Mouse (Mus musculus) hindbrain, embryonic 16.5 days (tissue): Measurements from ENCODE around the gene Pbp2. TPM values are rescaled to one million over a fixed set of nuclear protein-coding genes. Genes with fewer than 3 reads are reported as not detected.

ENCODE experiments used
- ATAC-seq: fragments of 200-750 bp; cut with Nextera tagmentation; 2 replicates; pipeline ENCODE4 v1.8.0; 2017; ENCODE audit warnings: moderate TSS enrichment, moderate library complexity
- H3K27ac ChIP-seq: fragments of 300-500 bp; sonication (generic); 2 replicates; pipeline ENCODE4 v1.5.1; 2014; ENCODE audit warnings: low read depth, mild to moderate bottlenecking, control low read depth, low read length, moderate library complexity
- H3K27me3 ChIP-seq: fragments of 300-500 bp; sonication (generic); replicated peaks from 2 replicates; pipeline ENCODE4 v1.6.1; 2014; ENCODE audit warnings: low read length; ENCODE audit not compliant: control insufficient read depth, insufficient read depth
- H3K36me3 ChIP-seq: fragments of 300-500 bp; sonication (generic); 2 replicates; pipeline ENCODE4 v1.6.1; 2014; ENCODE audit warnings: mild to moderate bottlenecking, low read length, moderate library complexity, mixed read lengths; ENCODE audit not compliant: control insufficient read depth, insufficient read depth
- H3K4me1 ChIP-seq: fragments of 300-500 bp; sonication (generic); 2 replicates; pipeline ENCODE4 v1.6.1; 2014; ENCODE audit warnings: low read depth, low read length; ENCODE audit not compliant: control insufficient read depth, insufficient read depth
- H3K4me2 ChIP-seq: fragments of 300-500 bp; sonication (generic); 2 replicates; pipeline ENCODE4 v1.6.1; 2014; ENCODE audit warnings: mild to moderate bottlenecking, low read length, control low read depth, moderate library complexity
- H3K4me3 ChIP-seq: fragments of 300-500 bp; sonication (generic); 2 replicates; pipeline ENCODE4 v1.5.1; 2014; ENCODE audit warnings: mild to moderate bottlenecking, low read length, control low read depth, moderate library complexity
- H3K9ac ChIP-seq: fragments of 300-500 bp; sonication (generic); 2 replicates; pipeline ENCODE4 v1.6.1; 2014; ENCODE audit warnings: low read depth, mild to moderate bottlenecking, control low read depth, low read length, moderate library complexity
- H3K9me3 ChIP-seq: fragments of 300-500 bp; sonication (generic); 2 replicates; pipeline ENCODE4 v1.6.1; 2014; ENCODE audit warnings: mild to moderate bottlenecking, low read length, moderate library complexity; ENCODE audit not compliant: control insufficient read depth
- WGBS: fragments of 180-500 bp; shearing (Covaris S2); extraction: QIAGEN DNeasy Blood & Tissue Kit; methylation state at CpG from one replicate; pipeline ENCODE4 v1.1.7; 2014; 5-methylcytosine and 5-hydroxymethylcytosine counted together
- polyA plus RNA-seq: library from polyadenylated mRNA; unstranded; fragments of >200 nt; fragmentation: Nextera tagmentation; extraction: Ambion mirVana; gene quantifications from 2 replicates; pipeline ENCODE4 v1.2.1, GENCODE M21; 2015

The Pbp2 gene
- polyA plus RNA-seq, 1 experiment from 2014 or later: not detected

- peak; percentile 22; the same call in 1 of the 2 replicates for ATAC-seq
These were observed 21.7 kb upstream of the Pbp2 start for GRCm38 (mm10) chr6:135331916-135332315.

GRCm38 (mm10) chr6:135326847-135327246 lies 16.6 kb upstream of the Pbp2 start:
- Histone ChIP-seq H3K4me3 (no peak overlapping the region), H3K27ac (no peak overlapping the region), H3K9ac (no peak overlapping the region), H3K36me3 (no peaks in the 10 kb centered on the region), H3K9me3 (no peaks in the 10 kb centered on the region), H3K4me2 (no peak overlapping the region), H3K4me1 (peaks cover 6% of the 10 kb centered on the region), H3K27me3 (no peaks in the 10 kb centered on the region)
- WGBS: 92% methylated on average over 7 of the region's 7 CpGs
- ATAC-seq: no peak

More at GRCm38 (mm10) chr6:135331916-135332315, 21.7 kb upstream of the Pbp2 start:
- Histone ChIP-seq H3K27me3 (no peaks in the 10 kb centered on the region), H3K4me3 (no peak overlapping the region), H3K27ac (no peak overlapping the region), H3K4me2 (no peak overlapping the region), H3K36me3 (no peaks in the 10 kb centered on the region), H3K4me1 (peaks cover 10% of the 10 kb centered on the region), H3K9ac (no peak overlapping the region), H3K9me3 (no peaks in the 10 kb centered on the region)
- 71% methylated on average over 4 of the region's 4 CpGs for WGBS

GRCm38 (mm10) chr6:135324686-135325300 lies 14.6 kb upstream of the Pbp2 start:
- Histone ChIP-seq H3K4me2 (no peak overlapping the region), H3K36me3 (no peaks in the 10 kb centered on the region), H3K9me3 (no peaks in the 10 kb centered on the region), H3K4me1 (peaks cover 6% of the 10 kb centered on the region), H3K27ac (no peak overlapping the region), H3K9ac (no peak overlapping the region), H3K4me3 (no peak overlapping the region), H3K27me3 (no peaks in the 10 kb centered on the region)
- 79% methylated on average over 9 of the region's 9 CpGs for WGBS
- no peak for ATAC-seq

GRCm38 (mm10) chr6:135324111-135324510 lies 13.9 kb upstream of the Pbp2 start:
- Histone ChIP-seq H3K4me3 (no peak overlapping the region), H3K27me3 (no peaks in the 10 kb centered on the region), H3K4me2 (no peak overlapping the region), H3K9ac (no peak overlapping the region), H3K9me3 (no peaks in the 10 kb centered on the region), H3K27ac (no peak overlapping the region), H3K36me3 (no peaks in the 10 kb centered on the region), H3K4me1 (peaks cover 6% of the 10 kb centered on the region)
- 74% methylated on average over 3 of the region's 3 CpGs for WGBS
- no peak for ATAC-seq

GRCm38 (mm10) chr6:135323311-135323982 lies 13.2 kb upstream of the Pbp2 start:
- ATAC-seq: peak; percentile 67
- H3K9me3 ChIP-seq: no peaks in the 10 kb centered on the region
- no peaks in the 10 kb centered on the region for H3K27me3 ChIP-seq
- H3K4me3 ChIP-seq: no peak overlapping the region
- H3K4me1 ChIP-seq: peaks cover 6% of the 10 kb centered on the region
- no peak overlapping the region for H3K9ac ChIP-seq
- peak overlapping the region; percentile 7; the same call in 1 of the 2 replicates for H3K4me2 ChIP-seq
- no peak overlapping the region; the same call in 1 of the 2 replicates for H3K27ac ChIP-seq
- 43% methylated on average over 16 of the region's 16 CpGs for WGBS
- H3K36me3 ChIP-seq: no peaks in the 10 kb centered on the region

- Histone ChIP-seq H3K4me1 (peaks cover 6% of the 10 kb centered on the region), H3K9me3 (no peaks in the 10 kb centered on the region)
- WGBS: 63% methylated on average over 7 of the region's 7 CpGs
These were observed 12.5 kb upstream of the Pbp2 start for GRCm38 (mm10) chr6:135322749-135323148.

GRCm38 (mm10) chr6:135319431-135319933 lies 9.3 kb upstream of the Pbp2 start:
- Histone ChIP-seq H3K27me3 (no peaks in the 10 kb centered on the region), H3K27ac (no peak overlapping the region), H3K36me3 (no peaks in the 10 kb centered on the region), H3K4me1 (peaks cover 6% of the 10 kb centered on the region), H3K9me3 (no peaks in the 10 kb centered on the region), H3K4me3 (no peak overlapping the region), H3K4me2 (no peak overlapping the region), H3K9ac (no peak overlapping the region)
- ATAC-seq: no peak
- 74% methylated on average over 5 of the region's 5 CpGs for WGBS

More at GRCm38 (mm10) chr6:135322749-135323148, 12.5 kb upstream of the Pbp2 start:
- H3K4me3 ChIP-seq: no peak overlapping the region
- no peak overlapping the region for H3K27ac ChIP-seq
- no peaks in the 10 kb centered on the region for H3K27me3 ChIP-seq
- no peak overlapping the region for H3K4me2 ChIP-seq
- H3K9ac ChIP-seq: no peak overlapping the region
- ATAC-seq: no peak
- no peaks in the 10 kb centered on the region for H3K36me3 ChIP-seq

GRCm38 (mm10) chr6:135316141-135316540 lies 5.9 kb upstream of the Pbp2 start:
- no peaks in the 10 kb centered on the region for H3K27me3 ChIP-seq
- no peaks in the 10 kb centered on the region for H3K4me1 ChIP-seq
- H3K4me2 ChIP-seq: no peak overlapping the region
- WGBS: 95% methylated on average over 2 of the region's 2 CpGs
- no peak overlapping the region for H3K4me3 ChIP-seq
- no peaks in the 10 kb centered on the region for H3K36me3 ChIP-seq
- no peak for ATAC-seq
- no peaks in the 10 kb centered on the region for H3K9me3 ChIP-seq
- no peak overlapping the region for H3K9ac ChIP-seq
- H3K27ac ChIP-seq: no peak overlapping the region

- no peaks in the 10 kb centered on the region for H3K9me3 ChIP-seq
- ATAC-seq: no peak
- 74% methylated on average over 9 of the region's 9 CpGs for WGBS
- H3K27me3 ChIP-seq: no peaks in the 10 kb centered on the region
- H3K4me3 ChIP-seq: no peak overlapping the region
- H3K9ac ChIP-seq: no peak overlapping the region
- no peak overlapping the region for H3K4me2 ChIP-seq
- H3K36me3 ChIP-seq: no peaks in the 10 kb centered on the region
- no peak overlapping the region for H3K27ac ChIP-seq
- no peaks in the 10 kb centered on the region for H3K4me1 ChIP-seq
These were observed 3.8 kb upstream of the Pbp2 start for GRCm38 (mm10) chr6:135313981-135314380.
